12 mouse cellular contexts compared by ENCODE assay signal in genomic region chr17:84009966-84010365, GRCm38 (mm10).
DNase-seq lines count a peak whose midpoint lies in the region; ATAC-seq and TF ChIP-seq lines count a peak whose summit lies in the region.
"Had no signal": no experiment of that assay in that cellular context is flagged by ENCODE, and none has a peak within 500 bp of the region (broad histone marks: within the 10 kb centered on the region; RNA-seq: fewer than 3 reads in every experiment).

No protein-coding gene starts in this region.

- H3K4me1 ChIP-seq in forebrain, embryonic 10.5 days: peaks cover 41% of the 10 kb centered on the region
- peaks cover 6% of the 10 kb centered on the region; the same call in 1 of the 2 replicates for H3K4me1 ChIP-seq in forebrain, embryonic 11.5 days (replicated peaks; ENCODE audit: control insufficient read depth, insufficient read depth, low read length)
- H3K4me1 ChIP-seq in midbrain, postnatal 0 days (ENCODE audit: insufficient read depth, low read length): no peaks in the 10 kb centered on the region
- no peaks in the 10 kb centered on the region for H3K4me1 ChIP-seq in midbrain, embryonic 11.5 days (ENCODE audit: control insufficient read depth, insufficient read depth, low read length)
- H3K4me1 ChIP-seq in limb, embryonic 13.5 days: peaks cover 51% of the 10 kb centered on the region

- H3K9ac ChIP-seq in forebrain, embryonic 11.5 days (ENCODE audit: low read length): no peak overlapping the region
- H3K9ac ChIP-seq in midbrain, postnatal 0 days (replicated peaks; ENCODE audit: low read length, poor library complexity, severe bottlenecking): no peak overlapping the region
- no peak overlapping the region for H3K9ac ChIP-seq in midbrain, embryonic 11.5 days (ENCODE audit: low read length)
- H3K9ac ChIP-seq in limb, embryonic 13.5 days: no peak overlapping the region

- H3K4me3 ChIP-seq in forebrain, embryonic 10.5 days: no peak overlapping the region
- no peak overlapping the region for H3K4me3 ChIP-seq in forebrain, embryonic 11.5 days (ENCODE audit: low read depth, low read length)
- H3K4me3 ChIP-seq in midbrain, postnatal 0 days (ENCODE audit: low read depth, low read length): no peak overlapping the region
- no peak overlapping the region for H3K4me3 ChIP-seq in midbrain, embryonic 11.5 days (ENCODE audit: low read depth, low read length)
- no peak overlapping the region for H3K4me3 ChIP-seq in limb, embryonic 13.5 days

- peak overlapping the region; percentile 79; the same call in 1 of the 2 replicates for H3K27ac ChIP-seq in forebrain, embryonic 10.5 days
- no peak overlapping the region for H3K27ac ChIP-seq in forebrain, embryonic 11.5 days (ENCODE audit: low read depth, low read length)
- 0 out of 2 replicates have a peak overlapping the region, but pooled peaks have one; percentile 38 for H3K27ac ChIP-seq in midbrain, postnatal 0 days (ENCODE audit: low read depth, low read length)
- no peak overlapping the region for H3K27ac ChIP-seq in midbrain, embryonic 11.5 days (ENCODE audit: low read depth, low read length)
- H3K27ac ChIP-seq in limb, embryonic 13.5 days: peak overlapping the region; percentile 73; the same call in 1 of the 2 replicates

- peaks cover 9% of the 10 kb centered on the region for H3K27me3 ChIP-seq in forebrain, embryonic 10.5 days (ENCODE audit: poor library complexity, severe bottlenecking)
- H3K27me3 ChIP-seq in forebrain, embryonic 11.5 days (ENCODE audit: control insufficient read depth, insufficient read depth, low read length): no peaks in the 10 kb centered on the region
- H3K27me3 ChIP-seq in midbrain, postnatal 0 days (ENCODE audit: insufficient read depth, low read length): no peaks in the 10 kb centered on the region
- H3K27me3 ChIP-seq in midbrain, embryonic 11.5 days (ENCODE audit: control insufficient read depth, insufficient read depth, low read length): no peaks in the 10 kb centered on the region
- no peaks in the 10 kb centered on the region for H3K27me3 ChIP-seq in limb, embryonic 13.5 days

- no peaks in the 10 kb centered on the region for H3K36me3 ChIP-seq in forebrain, embryonic 10.5 days (replicated peaks)
- no peaks in the 10 kb centered on the region for H3K36me3 ChIP-seq in forebrain, embryonic 11.5 days (ENCODE audit: control insufficient read depth, insufficient read depth, low read length)
- no peaks in the 10 kb centered on the region for H3K36me3 ChIP-seq in midbrain, postnatal 0 days (ENCODE audit: insufficient read depth, low read length)
- H3K36me3 ChIP-seq in midbrain, embryonic 11.5 days (ENCODE audit: control insufficient read depth, insufficient read depth, low read length): no peaks in the 10 kb centered on the region
- no peaks in the 10 kb centered on the region for H3K36me3 ChIP-seq in limb, embryonic 13.5 days
- H3K36me3 ChIP-seq: G1E had no signal

- ATAC-seq in forebrain, embryonic 11.5 days (replicated peaks; ENCODE audit: low FRiP score): no peak
- no peak for ATAC-seq in midbrain, postnatal 0 days (ENCODE audit: low FRiP score)
- no peak for ATAC-seq in midbrain, embryonic 11.5 days (ENCODE audit: low FRiP score)
- ATAC-seq in limb, embryonic 13.5 days (ENCODE audit: low FRiP score, low read depth): no peak

- no peak for DNase-seq in forebrain, embryonic 10.5 days (ENCODE audit: extremely low spot score, low spot score)
- no peak for DNase-seq in forebrain, embryonic 11.5 days (ENCODE audit: low spot score)
- no peak for DNase-seq in midbrain, postnatal 0 days (ENCODE audit: low spot score)
- no peak for DNase-seq in midbrain, embryonic 11.5 days (ENCODE audit: low spot score, missing footprints)
- peak; percentile 56 for DNase-seq in thymus, postnatal 4 days
- DNase-seq in cerebellum, adult 9-11 months: no peak
- DNase-seq in testis, postnatal 14 days (ENCODE audit: low spot score): no peak
- DNase-seq: adrenal gland, postnatal 36 days; heart, postnatal 10 days; lung, adult 2 months had no signal

- WGBS in forebrain, embryonic 10.5 days: 89% methylated on average over 7 of the region's 7 CpGs
- 86% methylated on average over 7 of the region's 7 CpGs for WGBS in forebrain, embryonic 11.5 days
- 91% methylated on average over 7 of the region's 7 CpGs for WGBS in midbrain, postnatal 0 days
- 90% methylated on average over 7 of the region's 7 CpGs for WGBS in midbrain, embryonic 11.5 days
- 76% methylated on average over 7 of the region's 7 CpGs for WGBS in limb, embryonic 13.5 days

- peaks cover 5% of the 10 kb centered on the region; the same call in 1 of the 2 replicates for H3K9me3 ChIP-seq in forebrain, embryonic 10.5 days
- H3K9me3 ChIP-seq in forebrain, embryonic 11.5 days (ENCODE audit: control insufficient read depth, low read length): no peaks in the 10 kb centered on the region
- no peaks in the 10 kb centered on the region for H3K9me3 ChIP-seq in midbrain, postnatal 0 days (ENCODE audit: low read length)
- no peaks in the 10 kb centered on the region for H3K9me3 ChIP-seq in midbrain, embryonic 11.5 days (ENCODE audit: control insufficient read depth, low read length)
- H3K9me3 ChIP-seq in limb, embryonic 13.5 days: no peaks in the 10 kb centered on the region
- H3K9me3 ChIP-seq: G1E had no signal

- TF ChIP-seq CTCF in midbrain, postnatal 0 days (IDR thresholded peaks at IDR 0.05): no peak

- H3K4me2 ChIP-seq in forebrain, embryonic 11.5 days (ENCODE audit: low read depth, low read length, severe bottlenecking): no peak overlapping the region
- H3K4me2 ChIP-seq in midbrain, postnatal 0 days (ENCODE audit: low read depth, low read length, poor library complexity, severe bottlenecking): no peak overlapping the region
- H3K4me2 ChIP-seq in midbrain, embryonic 11.5 days: no peak overlapping the region
- no peak overlapping the region for H3K4me2 ChIP-seq in limb, embryonic 13.5 days (replicated peaks)

Comparison
In these comparisons a context has a peak if more than half of its experiments do, and no peak if none do; other contexts are left out.
1. H3K27ac ChIP-seq: peak in forebrain, embryonic 10.5 days (single experiment), midbrain, postnatal 0 days (single experiment) and limb, embryonic 13.5 days (single experiment); none in forebrain, embryonic 11.5 days (single experiment) and midbrain, embryonic 11.5 days (single experiment).